Mouse (Mus musculus): Measurements from ENCODE around the gene Olfr689. TPM values are rescaled to one million over a fixed set of nuclear protein-coding genes. Genes with fewer than 3 reads are reported as not detected.
"Not testable (repeated sequence)": the region's sequence is repeated elsewhere in the genome, so short reads cannot be mapped to it uniquely, and the experiment has no call there.

Olfr689 gene
- not detected in 2 replicates for polyA plus RNA-seq (2015; fragmentation: Nextera tagmentation; extraction: Ambion mirVana)

DNA sequence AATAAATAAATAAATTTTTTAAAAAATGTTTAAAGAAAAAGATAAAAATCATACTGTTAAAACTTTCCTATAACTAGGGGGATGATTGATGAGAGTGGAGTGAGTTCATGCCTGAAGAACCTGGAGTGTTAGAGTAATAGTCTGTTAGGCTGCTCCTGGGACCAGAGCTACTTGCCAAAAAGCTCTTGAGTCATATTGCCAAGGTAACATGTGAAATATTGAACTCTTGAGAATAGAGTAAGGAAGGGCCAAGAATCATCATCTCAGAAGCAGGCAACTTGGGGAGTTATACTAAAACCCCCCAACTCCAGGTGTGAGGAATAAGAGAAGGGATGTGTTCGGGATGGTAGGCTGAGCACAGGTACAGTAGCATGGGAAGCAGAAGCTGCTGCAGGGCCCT is at the start of gene Olfr689:
Gene Olfr689 (plus strand): TSS at position 301 of the 400 bp plus-strand sequence.
- no peak within 1 kb of the TSS for H3K4me3 ChIP-seq (replicated peaks)
- WGBS (ENCODE audit: insufficient replicate concordance): 40% methylated on average over 1 of the region's 1 CpGs
- DNase-seq: no peak
- H3K9me3 ChIP-seq (replicated peaks): no peaks in the 10 kb centered on the region; the same call in 1 of the 2 replicates
- no peak within 1 kb of the TSS for H3K9ac ChIP-seq
- no peaks in the 10 kb centered on the region for H3K36me3 ChIP-seq
- no peaks in the 10 kb centered on the region for H3K27me3 ChIP-seq
- no peak within 1 kb of the TSS for H3K27ac ChIP-seq
- no peak for ATAC-seq (ENCODE audit: low read depth)
- no peaks in the 10 kb centered on the region for H3K4me1 ChIP-seq (replicated peaks)
- H3K4me2 ChIP-seq: no peak within 1 kb of the TSS

DNA sequence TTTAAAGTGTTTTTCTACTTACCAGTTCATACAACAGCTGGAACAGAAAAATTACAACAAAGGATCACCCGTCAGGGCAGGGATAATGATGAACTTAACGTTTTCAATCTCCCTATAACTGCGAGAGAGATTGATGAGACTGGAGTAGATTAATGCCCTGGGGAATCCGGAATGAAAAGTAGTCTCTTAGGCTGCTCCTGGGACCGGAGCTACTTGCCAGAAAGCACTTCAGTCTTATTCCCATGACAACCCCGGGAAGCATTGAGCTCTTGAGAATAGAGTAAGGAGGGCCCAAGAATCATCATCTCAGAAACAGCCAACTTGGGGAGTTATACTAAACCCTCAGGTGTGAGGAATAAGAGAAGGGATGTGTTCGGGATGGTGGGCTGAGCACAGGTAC is 38.5 kb upstream of the Olfr689 start:
- DNase-seq (no peak), ATAC-seq (ENCODE audit: low read depth) (no peak)
- Histone ChIP-seq H3K4me2 (no peak overlapping the region), H3K4me1 (replicated peaks) (no peaks in the 10 kb centered on the region), H3K9ac (no peak overlapping the region), H3K4me3 (replicated peaks) (no peak overlapping the region), H3K27me3 (no peaks in the 10 kb centered on the region), H3K9me3 (replicated peaks) (0 out of 2 replicates have a peak, but pooled peaks cover 3% of the 10 kb centered on the region), H3K36me3 (no peaks in the 10 kb centered on the region), H3K27ac (no peak overlapping the region)
- WGBS (ENCODE audit: insufficient replicate concordance): 60% methylated on average over 7 of the region's 7 CpGs

DNA sequence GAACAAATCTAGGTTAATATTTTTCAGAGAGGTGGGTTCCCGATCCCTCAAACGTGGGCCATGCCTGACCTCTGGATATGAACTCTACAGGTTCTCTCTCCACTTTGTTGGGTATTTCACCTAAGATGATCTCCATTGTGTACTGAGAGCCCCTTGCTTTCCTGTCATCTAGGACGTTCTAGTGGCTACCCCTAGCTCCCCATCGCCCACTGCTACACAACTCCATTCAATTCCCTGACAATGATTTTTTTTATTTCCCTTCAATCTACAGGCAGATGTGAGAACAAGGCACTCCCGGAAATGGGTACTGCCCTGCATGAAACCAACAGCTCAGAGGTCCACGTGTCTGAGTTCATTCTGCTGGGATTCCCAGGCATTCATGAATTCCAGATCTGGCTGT is 23.2 kb upstream of the Olfr689 start, which contains the start of gene Olfr688:
Gene Olfr688 (plus strand): TSS at position 301 of the 400 bp plus-strand sequence.
- H3K4me2 ChIP-seq: no peak within 1 kb of the TSS
- 56% methylated on average over 6 of the region's 6 CpGs for WGBS (ENCODE audit: insufficient replicate concordance)
- no peaks in the 10 kb centered on the region for H3K27me3 ChIP-seq
- no peaks in the 10 kb centered on the region for H3K36me3 ChIP-seq
- H3K27ac ChIP-seq: no peak within 1 kb of the TSS
- no peaks in the 10 kb centered on the region for H3K9me3 ChIP-seq (replicated peaks)
- no peaks in the 10 kb centered on the region for H3K4me1 ChIP-seq (replicated peaks)
- no peak within 1 kb of the TSS for H3K4me3 ChIP-seq (replicated peaks)
- ATAC-seq (ENCODE audit: low read depth) (no peak), DNase-seq (no peak)
- H3K9ac ChIP-seq: no peak within 1 kb of the TSS

DNA sequence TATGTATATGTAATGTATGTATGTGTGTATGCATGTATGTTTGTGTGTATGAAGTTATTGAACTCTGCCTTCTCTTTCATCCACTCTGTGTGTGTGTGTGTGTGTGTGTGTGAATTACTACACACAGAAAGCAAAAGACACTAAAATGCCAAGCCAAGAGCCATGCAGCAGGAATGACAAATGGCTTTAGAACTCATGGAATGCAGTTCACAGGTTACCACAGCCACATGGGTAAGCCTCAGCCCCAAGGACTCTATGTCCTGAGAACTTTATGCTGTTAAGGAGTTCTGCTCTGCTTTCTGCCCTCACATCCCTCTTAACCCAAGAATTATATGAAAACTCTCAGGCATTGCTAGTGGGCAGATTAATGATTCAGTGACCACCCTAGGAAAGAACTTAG is 20.9 kb upstream of the Olfr689 start:
- H3K9ac ChIP-seq: no peak overlapping the region
- no peaks in the 10 kb centered on the region for H3K27me3 ChIP-seq
- H3K9me3 ChIP-seq (replicated peaks): no peaks in the 10 kb centered on the region
- no peak for ATAC-seq (ENCODE audit: low read depth)
- H3K4me3 ChIP-seq (replicated peaks): no peak overlapping the region
- no peak overlapping the region for H3K27ac ChIP-seq
- H3K4me2 ChIP-seq: no peak overlapping the region
- no peaks in the 10 kb centered on the region for H3K4me1 ChIP-seq (replicated peaks)
- H3K36me3 ChIP-seq: no peaks in the 10 kb centered on the region
- no peak for DNase-seq

DNA sequence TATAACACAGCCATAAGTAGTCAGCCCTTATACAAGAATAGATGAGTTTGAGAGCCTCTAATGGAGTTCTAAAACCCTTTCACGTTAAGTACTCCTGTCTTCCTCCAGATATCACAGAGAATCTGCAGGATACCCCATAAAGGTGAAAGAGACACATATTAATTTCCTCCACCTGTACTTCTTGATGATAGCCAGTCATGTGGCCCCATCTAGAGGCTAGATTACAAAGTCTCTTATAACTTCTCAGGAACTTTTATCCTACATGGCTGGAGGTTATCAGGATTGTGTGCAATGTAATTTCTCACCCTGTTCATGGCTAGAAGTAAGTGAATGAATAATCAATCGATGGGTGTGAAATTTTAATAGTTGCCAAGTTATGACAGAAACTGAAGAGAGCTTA is 14.3 kb downstream of the Olfr689 start:
- no peak overlapping the region for H3K9ac ChIP-seq
- no peak for DNase-seq
- no peak for ATAC-seq (ENCODE audit: low read depth)
- WGBS (ENCODE audit: insufficient replicate concordance): 43% methylated on average over 2 of the region's 2 CpGs
- H3K4me3 ChIP-seq (replicated peaks): no peak overlapping the region
- no peak overlapping the region for H3K27ac ChIP-seq
- no peak overlapping the region for H3K4me2 ChIP-seq
- no peaks in the 10 kb centered on the region for H3K9me3 ChIP-seq (replicated peaks)
- H3K36me3 ChIP-seq: no peaks in the 10 kb centered on the region
- no peaks in the 10 kb centered on the region for H3K4me1 ChIP-seq (replicated peaks)
- no peaks in the 10 kb centered on the region for H3K27me3 ChIP-seq

DNA sequence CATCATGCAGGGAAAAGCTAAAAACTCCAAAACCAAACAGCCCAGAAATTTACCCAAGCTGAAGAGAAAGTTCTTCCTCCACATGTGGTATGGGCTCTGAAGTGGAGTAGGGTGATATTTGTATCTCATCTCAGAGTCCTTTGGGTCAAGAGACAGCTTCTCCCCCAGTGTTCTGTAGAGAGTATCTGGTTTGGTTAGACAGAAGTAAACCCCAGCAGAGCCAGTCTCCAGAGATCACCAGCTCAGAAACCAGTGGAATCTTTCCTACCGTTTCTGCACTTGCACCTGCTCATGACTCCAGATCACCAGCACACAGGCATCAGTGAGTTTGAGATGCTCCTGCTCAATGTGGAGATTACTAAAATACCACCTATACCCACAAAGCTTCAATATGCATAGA is 23.0 kb downstream of the Olfr689 start, which contains the start of gene Olfr690:
Gene Olfr690 (minus strand): TSS at position 101 of the 400 bp plus-strand sequence.
- Histone ChIP-seq H3K9ac (no peak within 1 kb of the TSS), H3K4me1 (replicated peaks) (no peaks in the 10 kb centered on the region), H3K27ac (no peak within 1 kb of the TSS), H3K4me2 (no peak within 1 kb of the TSS), H3K36me3 (no peaks in the 10 kb centered on the region), H3K27me3 (no peaks in the 10 kb centered on the region), H3K4me3 (replicated peaks) (no peak within 1 kb of the TSS), H3K9me3 (replicated peaks) (no peaks in the 10 kb centered on the region)
- WGBS (ENCODE audit: insufficient replicate concordance): 59% methylated on average over 1 of the region's 1 CpGs
- DNase-seq (no peak), ATAC-seq (ENCODE audit: low read depth) (no peak)

DNA sequence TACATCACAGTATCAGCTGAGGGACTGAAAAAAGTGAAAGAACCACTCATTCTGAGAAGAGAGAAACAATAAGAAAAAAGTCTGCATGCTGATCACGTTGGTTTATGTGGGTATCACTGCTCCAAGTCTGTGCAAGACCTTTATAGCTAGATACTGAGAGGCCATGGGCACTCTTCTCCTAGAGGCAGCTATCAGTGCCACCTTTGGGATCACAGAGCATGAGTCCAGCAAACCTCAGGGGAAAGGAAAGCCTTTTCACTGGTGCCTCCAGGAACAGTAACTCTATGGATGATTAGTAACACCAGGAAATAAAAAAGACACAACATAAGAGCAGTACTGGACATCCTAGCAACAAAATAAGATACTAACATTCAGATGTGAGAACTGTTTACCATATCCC is 31.2 kb downstream of the Olfr689 start, which contains the start of gene Olfr691:
Gene Olfr691 (minus strand): TSS at position 101 of the 400 bp plus-strand sequence.
- no peak for ATAC-seq (ENCODE audit: low read depth)
- Histone ChIP-seq H3K36me3 (no peaks in the 10 kb centered on the region), H3K4me2 (no peak within 1 kb of the TSS), H3K4me1 (replicated peaks) (no peaks in the 10 kb centered on the region), H3K9me3 (replicated peaks) (no peaks in the 10 kb centered on the region), H3K27me3 (no peaks in the 10 kb centered on the region), H3K9ac (no peak within 1 kb of the TSS), H3K4me3 (replicated peaks) (no peak within 1 kb of the TSS), H3K27ac (no peak within 1 kb of the TSS)
- 39% methylated on average over 1 of the region's 1 CpGs for WGBS (ENCODE audit: insufficient replicate concordance)
- no peak for DNase-seq

DNA sequence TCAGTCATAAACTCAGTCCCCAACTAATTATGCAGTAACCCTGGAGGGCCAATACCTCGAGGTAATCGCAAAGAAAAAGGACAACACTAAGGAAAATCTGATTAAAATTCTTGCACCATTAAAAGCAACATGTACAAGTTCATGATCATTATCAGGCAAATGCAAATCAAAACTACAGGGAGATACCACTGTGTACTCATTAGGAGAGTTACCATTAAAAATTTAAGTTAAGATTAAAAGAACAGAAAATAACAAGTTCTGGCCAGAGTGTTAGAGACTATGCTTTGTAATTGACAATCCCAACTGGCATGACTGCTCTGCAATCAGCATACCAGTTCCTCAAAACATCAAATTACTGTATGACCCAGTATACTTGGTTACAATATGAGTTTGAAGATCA is 31.8 kb downstream of the Olfr689 start:
- H3K4me3 ChIP-seq (replicated peaks): no peak overlapping the region
- H3K27me3 ChIP-seq: no peaks in the 10 kb centered on the region
- H3K4me2 ChIP-seq: no peak overlapping the region
- no peak overlapping the region for H3K9ac ChIP-seq
- DNase-seq: no peak
- no peak for ATAC-seq (ENCODE audit: low read depth)
- 47% methylated on average over 2 of the region's 2 CpGs for WGBS (ENCODE audit: insufficient replicate concordance)
- H3K4me1 ChIP-seq (replicated peaks): no peaks in the 10 kb centered on the region
- H3K9me3 ChIP-seq (replicated peaks): no peaks in the 10 kb centered on the region
- no peaks in the 10 kb centered on the region for H3K36me3 ChIP-seq
- H3K27ac ChIP-seq: no peak overlapping the region

DNA sequence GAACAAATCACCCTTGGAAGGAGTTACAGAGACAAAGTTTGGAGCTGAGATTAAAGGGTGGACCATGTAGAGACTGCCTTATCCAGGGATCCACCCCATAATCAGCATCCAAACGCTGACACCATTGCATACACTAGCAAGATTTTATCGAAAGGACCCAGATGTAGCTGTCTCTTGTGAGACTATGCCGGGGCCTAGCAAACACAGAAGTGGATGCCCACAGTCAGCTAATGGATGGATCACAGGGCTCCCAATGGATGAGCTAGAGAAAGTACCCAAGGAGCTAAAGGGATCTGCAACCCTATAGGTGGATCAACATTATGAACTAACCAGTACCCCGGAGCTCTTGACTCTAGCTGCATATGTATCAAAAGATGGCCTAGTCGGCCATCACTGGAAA is 45.1 kb downstream of the Olfr689 start:
- not testable (repeated sequence) for ATAC-seq (ENCODE audit: low read depth); H3K27ac ChIP-seq; H3K36me3 ChIP-seq; H3K9me3 ChIP-seq (replicated peaks); DNase-seq; H3K4me3 ChIP-seq (replicated peaks); H3K4me1 ChIP-seq (replicated peaks); H3K4me2 ChIP-seq; H3K27me3 ChIP-seq; H3K9ac ChIP-seq
- WGBS (ENCODE audit: insufficient replicate concordance): no CpG with 5 or more reads among the region's 5 CpGs

DNA sequence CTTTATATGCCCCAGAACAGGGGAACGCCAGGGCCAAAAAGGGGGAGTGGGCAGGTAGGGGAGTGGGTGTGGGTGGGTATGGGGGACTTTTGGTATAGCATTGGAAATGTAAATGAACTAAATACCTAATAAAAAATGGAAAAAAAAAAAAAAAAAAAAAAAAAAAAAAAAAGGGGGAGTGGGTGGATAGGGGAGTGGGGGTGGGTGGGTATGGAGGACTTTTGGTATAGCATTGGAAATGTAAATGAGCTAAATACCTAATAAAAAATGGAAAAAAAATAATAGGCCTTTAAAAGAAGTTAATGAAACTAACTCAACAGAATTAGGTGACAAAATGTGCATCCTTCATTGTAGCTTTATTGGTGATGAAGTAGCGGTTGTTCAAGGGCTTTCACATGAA is 45.5 kb downstream of the Olfr689 start:
- not testable (repeated sequence) for H3K36me3 ChIP-seq; H3K27ac ChIP-seq; H3K4me1 ChIP-seq (replicated peaks); H3K4me2 ChIP-seq; H3K27me3 ChIP-seq; DNase-seq; H3K9ac ChIP-seq; H3K4me3 ChIP-seq (replicated peaks); H3K9me3 ChIP-seq (replicated peaks)
- ATAC-seq (ENCODE audit: low read depth): peak; percentile 58; the same call in 1 of the 2 replicates
- WGBS (ENCODE audit: insufficient replicate concordance): 85% methylated on average over 1 of the region's 2 CpGs

DNA sequence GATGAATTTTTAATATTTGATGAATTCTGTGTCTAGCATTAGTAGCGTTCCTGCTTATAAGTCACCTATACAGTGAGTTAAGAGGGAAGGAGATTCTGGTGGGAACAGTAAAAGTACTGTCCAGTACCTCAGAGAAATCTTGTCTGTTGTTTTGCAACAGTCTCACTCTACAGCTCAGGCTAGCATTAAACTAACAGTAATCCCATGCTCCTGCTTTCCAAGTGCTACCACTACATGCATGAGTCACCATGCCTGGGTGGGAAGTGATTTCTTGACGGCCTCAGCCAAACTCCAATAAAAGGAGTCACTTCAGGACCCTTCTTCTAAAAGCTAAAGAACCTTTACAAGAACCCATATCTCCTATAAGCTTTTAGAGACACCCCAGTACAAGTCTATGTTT is 50.7 kb downstream of the Olfr689 start:
- no peak for ATAC-seq (ENCODE audit: low read depth)
- Histone ChIP-seq H3K36me3 (no peaks in the 10 kb centered on the region), H3K27ac (no peak overlapping the region), H3K4me3 (replicated peaks) (no peak overlapping the region), H3K9ac (no peak overlapping the region), H3K27me3 (no peaks in the 10 kb centered on the region), H3K9me3 (replicated peaks) (no peaks in the 10 kb centered on the region), H3K4me1 (replicated peaks) (no peaks in the 10 kb centered on the region), H3K4me2 (no peak overlapping the region)
- WGBS (ENCODE audit: insufficient replicate concordance): 63% methylated on average over 2 of the region's 2 CpGs
- DNase-seq: no peak

DNA sequence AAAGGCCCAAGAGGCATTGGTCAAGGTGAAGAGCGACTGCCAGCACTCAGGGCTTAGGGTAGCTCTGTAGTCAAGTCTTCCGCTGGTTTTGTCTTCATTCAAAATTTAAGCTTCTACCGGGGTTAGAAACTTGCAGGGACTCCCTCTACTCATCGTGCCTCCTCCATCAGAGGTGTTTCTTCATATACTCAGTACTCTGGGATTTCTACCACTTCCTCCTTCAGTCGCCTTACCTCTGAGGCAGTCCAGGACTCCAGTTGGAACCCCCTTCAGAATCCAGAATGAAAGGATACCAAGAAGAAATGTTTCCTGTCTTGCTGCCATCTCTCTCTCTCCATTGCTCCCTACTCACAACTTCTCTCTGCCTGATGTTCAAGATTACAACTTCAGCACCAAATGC is 56.3 kb downstream of the Olfr689 start:
- Histone ChIP-seq H3K9ac (no peak overlapping the region), H3K4me2 (no peak overlapping the region), H3K36me3 (no peaks in the 10 kb centered on the region), H3K4me3 (replicated peaks) (no peak overlapping the region), H3K4me1 (replicated peaks) (no peaks in the 10 kb centered on the region), H3K27ac (no peak overlapping the region), H3K9me3 (replicated peaks) (no peaks in the 10 kb centered on the region), H3K27me3 (no peaks in the 10 kb centered on the region)
- DNase-seq (no peak), ATAC-seq (ENCODE audit: low read depth) (no peak)
- 71% methylated on average over 5 of the region's 5 CpGs for WGBS (ENCODE audit: insufficient replicate concordance)
